Mouse (Mus musculus): ENCODE data around the gene Fut2.

DNA sequence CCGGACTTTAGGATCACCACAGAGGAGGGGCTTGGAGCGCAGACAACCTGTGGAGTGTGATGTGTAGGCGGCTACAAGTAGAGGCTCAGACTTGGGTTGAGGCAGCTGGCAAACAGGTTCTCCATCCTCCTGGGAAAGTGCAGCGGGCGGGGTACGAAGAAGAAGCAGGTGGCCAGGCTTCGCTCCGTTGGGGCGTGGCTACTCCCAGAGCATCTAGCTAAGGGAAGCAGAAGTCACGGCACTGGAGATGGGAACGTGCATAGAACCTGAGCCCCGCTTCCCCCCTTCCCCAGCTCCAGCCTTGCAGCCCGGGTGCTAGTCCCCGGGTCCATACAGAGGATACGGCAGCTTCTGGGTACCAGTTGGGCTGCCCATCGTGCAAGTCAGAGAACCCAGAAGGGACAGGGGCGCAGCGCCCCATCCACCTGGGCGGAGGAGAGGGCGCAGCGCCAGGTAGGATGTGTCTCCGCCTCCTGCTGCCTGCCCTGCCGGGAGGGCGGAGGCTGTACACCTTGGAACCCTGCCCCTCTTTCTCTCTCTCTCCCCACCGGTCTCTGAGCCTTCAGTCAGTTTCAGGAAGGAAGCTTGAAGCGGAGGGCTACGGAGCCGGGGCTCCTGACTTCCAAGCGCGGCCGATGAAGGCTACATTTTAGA is 49.0 kb downstream of the Fut2 start, which contains the start of gene Fut1:
- TF ChIP-seq TAL1 (IDR thresholded peaks at IDR 0.05; ENCODE audit: low read length), result no peak
- TF ChIP-seq GATA1 (IDR thresholded peaks at IDR 0.05; ENCODE audit: low read length), result no peak
